ENCODE assay signal across 19 mouse cellular contexts in the genomic region with DNA sequence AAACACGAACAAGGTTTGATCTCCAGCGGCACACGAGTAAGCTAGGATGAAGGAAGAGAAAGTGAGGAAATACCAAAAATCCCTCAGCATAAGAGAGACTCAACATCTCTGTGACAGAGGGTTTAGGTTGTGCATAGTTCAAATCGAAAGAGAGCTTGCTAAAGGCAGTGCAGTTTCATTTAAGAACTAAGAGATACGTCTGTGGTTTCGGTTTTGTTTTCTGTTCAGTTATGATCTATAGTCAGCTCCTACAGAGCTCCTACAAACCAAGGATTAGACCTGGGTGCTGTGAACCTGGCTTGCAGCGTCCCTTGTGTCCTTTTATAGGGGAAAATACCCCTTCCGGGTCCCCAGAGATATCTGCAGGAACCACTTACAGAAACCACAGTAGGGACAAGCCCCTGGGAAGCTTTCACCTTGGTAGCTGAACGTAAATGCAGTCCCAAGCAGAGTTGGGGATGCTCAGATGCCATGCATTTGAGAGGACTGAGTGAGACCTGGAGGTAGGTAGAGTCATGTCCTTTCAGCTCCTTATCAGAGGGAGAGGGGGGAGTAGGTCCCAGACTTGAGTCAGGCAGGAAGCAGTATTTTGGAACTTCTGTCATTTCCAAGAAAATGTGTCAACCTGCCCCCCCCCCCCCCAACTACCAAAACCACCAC. TPM values are rescaled to one million over a fixed set of nuclear protein-coding genes. Genes with fewer than 3 reads are reported as not detected.
DNase-seq lines count a peak whose midpoint lies in the region; ATAC-seq and TF ChIP-seq lines count a peak whose summit lies in the region.
"Had no signal": no experiment of that assay in that cellular context is flagged by ENCODE, and none has a peak within 500 bp of the region (broad histone marks: within the 10 kb centered on the region; RNA-seq: fewer than 3 reads in every experiment).

No protein-coding gene starts in this region.

- H3K27me3 ChIP-seq in kidney, embryonic 16.5 days (ENCODE audit: insufficient read depth, low read length): no peaks in the 10 kb centered on the region
- H3K27me3 ChIP-seq: embryonic facial prominence, embryonic 15.5 days; heart, embryonic 12.5 days; hindbrain, embryonic 15.5 days; limb, embryonic 13.5 days had no signal

- H3K4me2 ChIP-seq in kidney, embryonic 16.5 days (replicated peaks; ENCODE audit: low read depth, low read length): no peak overlapping the region
- H3K4me2 ChIP-seq: embryonic facial prominence, embryonic 15.5 days; heart, embryonic 12.5 days; hindbrain, embryonic 15.5 days; limb, embryonic 13.5 days had no signal

- intact Hi-C loops in heart, postnatal 36 days (cut with DNase I): no loop called here

- H3K9ac ChIP-seq in kidney, embryonic 16.5 days (replicated peaks; ENCODE audit: low read length): no peak overlapping the region
- H3K9ac ChIP-seq: embryonic facial prominence, embryonic 15.5 days; heart, embryonic 12.5 days; hindbrain, embryonic 15.5 days; limb, embryonic 13.5 days had no signal

- peak; percentile 76 for ATAC-seq in megakaryocyte progenitor cell, adult 5-6 weeks (replicated peaks; ENCODE audit: poor library complexity)
- no peak for ATAC-seq in kidney, embryonic 16.5 days (ENCODE audit: low FRiP score, low TSS enrichment)
- ATAC-seq: forebrain, embryonic 14.5 days had no signal

- DNase-seq in heart, adult 11 months: peak; percentile 63
- DNase-seq in heart, postnatal 36 days: no peak
- DNase-seq in 416B (ENCODE audit: low read depth): peak; percentile 24
- no peak for DNase-seq in adrenal gland, postnatal 14 days
- DNase-seq in cerebellum, adult 18-20 months: no peak
- DNase-seq: gastrocnemius, postnatal 14 days; layer of hippocampus, postnatal 36 days; lung, adult 2 months; right cerebral cortex, adult 18-20 months had no signal

- H3K4me3 ChIP-seq in bone marrow, adult 2 months (replicated peaks; ENCODE audit: control insufficient read depth, low read depth, low read length): peak overlapping the region; percentile 43
- H3K4me3 ChIP-seq in kidney, embryonic 16.5 days (ENCODE audit: low read length): no peak overlapping the region
- H3K4me3 ChIP-seq: embryonic facial prominence, embryonic 15.5 days; heart, embryonic 12.5 days; hindbrain, embryonic 15.5 days; limb, embryonic 13.5 days had no signal

- H3K36me3 ChIP-seq in kidney, embryonic 16.5 days (ENCODE audit: insufficient read depth, low read length): no peaks in the 10 kb centered on the region
- H3K36me3 ChIP-seq: embryonic facial prominence, embryonic 15.5 days; heart, embryonic 12.5 days; hindbrain, embryonic 15.5 days; limb, embryonic 13.5 days had no signal

- TF ChIP-seq CTCF in bone marrow, adult 2 months (IDR thresholded peaks at IDR 0.05; ENCODE audit: control insufficient read depth, insufficient read depth, low read length): no peak

- no peak for TF ChIP-seq POLR2A in bone marrow, adult 2 months (IDR thresholded peaks at IDR 0.05; ENCODE audit: borderline replicate concordance, control insufficient read depth, low read depth, low read length)

- peaks cover 1% of the 10 kb centered on the region; the same call in 1 of the 2 replicates for H3K4me1 ChIP-seq in bone marrow, adult 2 months (ENCODE audit: control insufficient read depth, insufficient read depth, low read length)
- no peaks in the 10 kb centered on the region for H3K4me1 ChIP-seq in kidney, embryonic 16.5 days (ENCODE audit: insufficient read depth, low read length)
- H3K4me1 ChIP-seq: embryonic facial prominence, embryonic 15.5 days had no signal

- H3K27ac ChIP-seq in bone marrow, adult 2 months (ENCODE audit: control insufficient read depth, insufficient read depth, low read depth, low read length, poor library complexity): no peak overlapping the region
- no peak overlapping the region for H3K27ac ChIP-seq in kidney, embryonic 16.5 days (ENCODE audit: low read length)
- H3K27ac ChIP-seq: embryonic facial prominence, embryonic 15.5 days; hindbrain, embryonic 15.5 days; kidney, postnatal 0 days; limb, embryonic 13.5 days; stomach, postnatal 0 days had no signal

- 29% methylated on average over 9 of the region's 9 CpGs for WGBS in bone marrow, adult 2 months
- WGBS in kidney, embryonic 16.5 days: 86% methylated on average over 9 of the region's 9 CpGs

- 0 out of 2 replicates have a peak, but pooled peaks cover 4% of the 10 kb centered on the region for H3K9me3 ChIP-seq in kidney, embryonic 16.5 days (ENCODE audit: low read length)
- H3K9me3 ChIP-seq: embryonic facial prominence, embryonic 15.5 days; hindbrain, embryonic 15.5 days; limb, embryonic 13.5 days had no signal

RNA-seq across cellular contexts. Expression of gene Cbr4, which starts 36.5 kb away (rescaled TPM):
- total RNA-seq in heart, postnatal 36 days (2021): 10 to 100 TPM; 78.4 to 82.9 TPM
- 5.0 and 6.5 TPM in 2 replicates for polyA plus RNA-seq in bone marrow, adult 2 months (2011; ENCODE audit: insufficient read depth, insufficient read length, low replicate concordance, missing spikeins)
- 22.8 and 22.9 TPM in 2 replicates for total RNA-seq in megakaryocyte progenitor cell, adult 5-6 weeks (2015)
- 48.4 and 65.7 TPM in 2 replicates for total RNA-seq in megakaryocyte progenitor cell, adult 5-6 weeks (2017)
- polyA plus RNA-seq in kidney, embryonic 16.5 days (2015; fragmentation: Nextera tagmentation; extraction: Ambion mirVana): 32.5 and 34.1 TPM in 2 replicates
- 76.7 and 88.7 TPM in 2 replicates for total RNA-seq in adrenal gland, postnatal 14 days (2021)

Comparison
In these comparisons a context has a peak if more than half of its experiments do, and no peak if none do; other contexts are left out.
1. DNase-seq: peak in heart, adult 11 months (single experiment) and 416B (single experiment); none in heart, postnatal 36 days (0 of 2), adrenal gland, postnatal 14 days (single experiment) and cerebellum, adult 18-20 months (0 of 2).